Mouse (Mus musculus): ENCODE measurements around the gene Sptssa. TPM values are rescaled to one million over a fixed set of nuclear protein-coding genes. Genes with fewer than 3 reads are reported as not detected.

Sptssa gene
- total and polyA plus RNA-seq, 2 experiments from 2014 or later = 63.0 to 206 TPM

GRCm38 (mm10) chr12:54657951-54658350 lies 1.6 kb upstream of the Sptssa start:
- no peak overlapping the region for H3K27ac ChIP-seq (ENCODE audit: low read depth, low read length)
- DNase-seq (ENCODE audit: low spot score) (no peak), ATAC-seq (ENCODE audit: low FRiP score) (no peak)
- TF ChIP-seq CTCF (IDR thresholded peaks at IDR 0.05) = no peak
- H3K36me3 ChIP-seq (ENCODE audit: insufficient read depth, low read length) = no peaks in the 10 kb centered on the region
- H3K9ac ChIP-seq (replicated peaks; ENCODE audit: low read length, poor library complexity, severe bottlenecking) = no peak overlapping the region
- no peaks in the 10 kb centered on the region for H3K27me3 ChIP-seq (ENCODE audit: insufficient read depth, low read length)
- no peak overlapping the region for H3K4me2 ChIP-seq (ENCODE audit: low read depth, low read length, poor library complexity, severe bottlenecking)
- H3K4me3 ChIP-seq (ENCODE audit: low read depth, low read length) = no peak overlapping the region
- WGBS = 95% methylated on average over 5 of the region's 5 CpGs
- H3K9me3 ChIP-seq (ENCODE audit: low read length) = no peaks in the 10 kb centered on the region
- H3K4me1 ChIP-seq (ENCODE audit: insufficient read depth, low read length) = peaks cover 6% of the 10 kb centered on the region; the same call in 1 of the 2 replicates

- Histone ChIP-seq H3K9ac (replicated peaks; ENCODE audit: low read length, poor library complexity, severe bottlenecking) (peak overlapping the region; percentile 59; the same call in 1 of the 2 replicates), H3K4me1 (ENCODE audit: insufficient read depth, low read length) (peaks cover 6% of the 10 kb centered on the region; the same call in 1 of the 2 replicates), H3K9me3 (ENCODE audit: low read length) (no peaks in the 10 kb centered on the region), H3K36me3 (ENCODE audit: insufficient read depth, low read length) (no peaks in the 10 kb centered on the region), H3K27ac (ENCODE audit: low read depth, low read length) (no peak overlapping the region), H3K4me3 (ENCODE audit: low read depth, low read length) (peak overlapping the region; percentile 60; the same call in 1 of the 2 replicates), H3K27me3 (ENCODE audit: insufficient read depth, low read length) (no peaks in the 10 kb centered on the region), H3K4me2 (ENCODE audit: low read depth, low read length, poor library complexity, severe bottlenecking) (peak overlapping the region; percentile 73)
- WGBS = 52% methylated on average over 2 of the region's 2 CpGs
- ATAC-seq (ENCODE audit: low FRiP score) = no peak
- DNase-seq (ENCODE audit: low spot score) = no peak
- TF ChIP-seq CTCF (IDR thresholded peaks at IDR 0.05) = no peak
Observed at GRCm38 (mm10) chr12:54657226-54657625, 853 bp upstream of the Sptssa start.

- DNase-seq (ENCODE audit: low spot score) (peak; percentile 38), ATAC-seq (ENCODE audit: low FRiP score) (no peak)
- Histone ChIP-seq H3K27me3 (ENCODE audit: insufficient read depth, low read length) (no peaks in the 10 kb centered on the region), H3K4me2 (ENCODE audit: low read depth, low read length, poor library complexity, severe bottlenecking) (peak overlapping the region; percentile 73), H3K9ac (replicated peaks; ENCODE audit: low read length, poor library complexity, severe bottlenecking) (peak overlapping the region; percentile 69), H3K4me3 (ENCODE audit: low read depth, low read length) (peak overlapping the region; percentile 60), H3K27ac (ENCODE audit: low read depth, low read length) (peak overlapping the region; percentile 81), H3K36me3 (ENCODE audit: insufficient read depth, low read length) (no peaks in the 10 kb centered on the region), H3K9me3 (ENCODE audit: low read length) (no peaks in the 10 kb centered on the region), H3K4me1 (ENCODE audit: insufficient read depth, low read length) (peaks cover 6% of the 10 kb centered on the region; the same call in 1 of the 2 replicates)
- no peak for TF ChIP-seq CTCF (IDR thresholded peaks at IDR 0.05)
- WGBS = under 1% methylated on average over 18 of the region's 22 CpGs
Observed at GRCm38 (mm10) chr12:54656039-54656395, 356 bp downstream of the Sptssa start.

- TF ChIP-seq CTCF (IDR thresholded peaks at IDR 0.05) = no peak
- no peaks in the 10 kb centered on the region for H3K9me3 ChIP-seq (ENCODE audit: low read length)
- peak overlapping the region; percentile 69 for H3K9ac ChIP-seq (replicated peaks; ENCODE audit: low read length, poor library complexity, severe bottlenecking)
- 22% methylated on average over 16 of the region's 16 CpGs for WGBS
- H3K4me3 ChIP-seq (ENCODE audit: low read depth, low read length) = peak overlapping the region; percentile 60
- peak overlapping the region; percentile 81 for H3K27ac ChIP-seq (ENCODE audit: low read depth, low read length)
- ATAC-seq (ENCODE audit: low FRiP score) = no peak
- peak; percentile 1 for DNase-seq (ENCODE audit: low spot score)
- H3K36me3 ChIP-seq (ENCODE audit: insufficient read depth, low read length) = no peaks in the 10 kb centered on the region
- H3K4me1 ChIP-seq (ENCODE audit: insufficient read depth, low read length) = peaks cover 6% of the 10 kb centered on the region; the same call in 1 of the 2 replicates
- no peaks in the 10 kb centered on the region for H3K27me3 ChIP-seq (ENCODE audit: insufficient read depth, low read length)
- H3K4me2 ChIP-seq (ENCODE audit: low read depth, low read length, poor library complexity, severe bottlenecking) = peak overlapping the region; percentile 73
Observed at GRCm38 (mm10) chr12:54655292-54656038, 908 bp downstream of the Sptssa start.

GRCm38 (mm10) chr12:54654741-54655140 lies 1.6 kb downstream of the Sptssa start:
- Histone ChIP-seq H3K27ac (ENCODE audit: low read depth, low read length) (no peak overlapping the region), H3K4me3 (ENCODE audit: low read depth, low read length) (peak overlapping the region; percentile 60), H3K9me3 (ENCODE audit: low read length) (no peaks in the 10 kb centered on the region), H3K9ac (replicated peaks; ENCODE audit: low read length, poor library complexity, severe bottlenecking) (no peak overlapping the region), H3K4me1 (ENCODE audit: insufficient read depth, low read length) (peaks cover 6% of the 10 kb centered on the region; the same call in 1 of the 2 replicates), H3K36me3 (ENCODE audit: insufficient read depth, low read length) (no peaks in the 10 kb centered on the region), H3K27me3 (ENCODE audit: insufficient read depth, low read length) (no peaks in the 10 kb centered on the region), H3K4me2 (ENCODE audit: low read depth, low read length, poor library complexity, severe bottlenecking) (peak overlapping the region; percentile 73)
- DNase-seq (ENCODE audit: low spot score) = no peak
- 80% methylated on average over 1 of the region's 1 CpGs for WGBS
- no peak for TF ChIP-seq CTCF (IDR thresholded peaks at IDR 0.05)
- ATAC-seq (ENCODE audit: low FRiP score) = no peak

GRCm38 (mm10) chr12:54654141-54654540 lies 2.2 kb downstream of the Sptssa start:
- ATAC-seq (ENCODE audit: low FRiP score) (no peak), DNase-seq (ENCODE audit: low spot score) (no peak)
- Histone ChIP-seq H3K4me2 (ENCODE audit: low read depth, low read length, poor library complexity, severe bottlenecking) (no peak overlapping the region; the same call in 1 of the 2 replicates), H3K4me3 (ENCODE audit: low read depth, low read length) (no peak overlapping the region), H3K27ac (ENCODE audit: low read depth, low read length) (no peak overlapping the region), H3K9ac (replicated peaks; ENCODE audit: low read length, poor library complexity, severe bottlenecking) (no peak overlapping the region), H3K36me3 (ENCODE audit: insufficient read depth, low read length) (no peaks in the 10 kb centered on the region), H3K4me1 (ENCODE audit: insufficient read depth, low read length) (peaks cover 6% of the 10 kb centered on the region; the same call in 1 of the 2 replicates), H3K27me3 (ENCODE audit: insufficient read depth, low read length) (no peaks in the 10 kb centered on the region), H3K9me3 (ENCODE audit: low read length) (no peaks in the 10 kb centered on the region)
- 87% methylated on average over 4 of the region's 4 CpGs for WGBS
- TF ChIP-seq CTCF (IDR thresholded peaks at IDR 0.05) = no peak
